Mouse (Mus musculus) c-Kit-positive CD71-negative TER-119-negative erythroid progenitor cells, embryonic 14.5 days (primary cell): ENCODE data around the gene Cask.

ENCODE experiments used
- DNase-seq: peaks from one replicate; pipeline ENCODE4 v3.0.0-alpha.2; 2013; ENCODE audit warnings: low read depth

Cask gene

DNA sequence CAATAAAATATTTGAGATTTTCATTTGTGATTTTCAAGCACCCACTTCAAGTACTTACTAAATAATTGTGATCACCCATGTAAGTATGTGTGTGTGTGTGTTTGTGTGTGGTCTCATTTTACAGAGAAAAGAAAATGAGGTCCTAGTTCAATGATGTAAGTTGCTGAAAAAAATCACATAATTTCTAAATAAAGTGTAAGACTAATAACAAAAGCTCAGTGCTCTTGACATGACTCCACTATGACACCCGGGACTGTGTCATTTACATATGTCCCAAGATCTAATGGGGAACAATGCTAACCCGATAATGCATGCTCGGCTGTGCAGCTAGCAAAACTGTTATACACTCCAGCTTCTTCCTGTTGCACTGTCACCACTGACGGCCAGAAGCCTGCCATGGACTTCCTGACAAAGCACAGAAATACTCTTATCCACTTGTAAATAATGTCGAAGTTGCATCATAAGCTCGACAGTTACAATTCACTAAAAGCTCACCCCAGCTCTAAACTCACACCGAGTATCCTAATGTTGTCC is 130.8 kb downstream of the Cask start:
- no peak for DNase-seq

DNA sequence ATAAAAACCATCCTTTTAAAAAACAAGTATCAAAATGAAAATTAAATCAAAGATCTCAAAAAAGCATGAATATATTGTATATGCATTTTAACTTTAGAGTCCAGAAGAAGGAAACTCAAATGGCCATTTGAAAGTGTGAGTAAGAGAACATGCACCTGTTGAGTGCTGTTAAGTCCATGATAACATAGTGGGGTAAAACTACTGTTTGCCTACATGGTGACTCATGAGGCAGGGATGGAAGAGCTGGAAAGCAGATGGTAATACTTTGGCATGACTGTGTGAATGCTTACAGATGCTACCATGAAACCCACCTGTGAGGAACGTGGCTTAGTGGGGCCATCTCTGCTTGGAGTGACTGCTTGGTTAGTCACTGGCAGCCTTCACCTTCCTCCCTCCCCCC is 132.9 kb downstream of the Cask start:
- no peak for DNase-seq

DNA sequence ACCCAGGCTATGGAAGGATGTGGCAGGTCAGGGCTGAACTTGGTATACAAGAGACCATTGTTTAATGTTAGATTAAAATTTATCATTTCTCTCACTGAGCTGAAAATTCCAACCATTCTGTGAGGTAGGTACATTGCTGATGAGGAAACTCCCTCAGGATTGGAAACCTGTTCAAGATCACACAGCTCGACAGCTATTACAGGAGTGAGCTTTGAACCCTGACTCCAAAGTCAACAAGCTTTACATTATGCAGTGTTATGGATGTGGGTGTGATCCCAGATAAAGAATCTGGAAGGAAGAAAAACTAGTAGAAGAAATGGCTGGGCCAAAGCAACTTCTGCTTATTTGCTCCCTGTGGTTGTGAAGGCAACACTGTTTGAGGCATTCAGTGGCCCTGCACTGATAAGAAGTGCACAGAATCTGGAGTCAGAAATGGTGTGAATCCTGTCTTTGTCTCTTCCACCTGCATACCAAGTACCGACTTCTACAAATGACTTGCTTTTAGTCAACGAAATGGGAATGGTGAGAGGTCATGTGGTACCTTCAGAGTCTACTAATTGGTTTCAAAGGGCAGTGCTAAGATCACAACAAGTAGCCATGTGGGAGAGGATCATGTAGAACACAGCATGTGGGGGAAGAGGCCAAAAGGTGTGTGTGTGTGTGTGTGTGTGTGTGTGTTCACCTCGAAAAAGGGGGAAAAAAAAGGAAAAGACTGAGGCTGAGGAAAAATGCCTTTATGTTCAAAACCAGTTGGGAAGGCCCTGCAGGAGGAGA is 134.2 kb downstream of the Cask start:
- no peak for DNase-seq

DNA sequence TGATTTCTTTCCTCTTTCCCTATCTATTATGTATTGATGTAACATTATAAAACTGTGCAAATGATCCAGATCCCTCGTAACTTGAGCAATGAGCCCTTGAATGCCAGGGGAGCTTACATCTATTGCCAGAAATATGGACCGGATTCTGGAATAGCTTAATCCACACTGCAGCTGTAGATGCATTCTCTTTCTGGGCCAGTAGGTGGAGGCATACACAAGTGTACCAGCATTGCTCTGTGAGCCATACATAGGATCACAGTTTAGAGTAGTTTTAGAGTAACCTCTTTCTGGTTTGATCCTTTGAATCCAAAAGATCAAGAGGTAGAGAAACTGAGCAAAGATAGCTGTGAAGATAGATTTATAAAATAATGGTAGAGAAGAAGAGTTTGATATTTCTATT is 141.0 kb downstream of the Cask start:
- DNase-seq, result no peak

DNA sequence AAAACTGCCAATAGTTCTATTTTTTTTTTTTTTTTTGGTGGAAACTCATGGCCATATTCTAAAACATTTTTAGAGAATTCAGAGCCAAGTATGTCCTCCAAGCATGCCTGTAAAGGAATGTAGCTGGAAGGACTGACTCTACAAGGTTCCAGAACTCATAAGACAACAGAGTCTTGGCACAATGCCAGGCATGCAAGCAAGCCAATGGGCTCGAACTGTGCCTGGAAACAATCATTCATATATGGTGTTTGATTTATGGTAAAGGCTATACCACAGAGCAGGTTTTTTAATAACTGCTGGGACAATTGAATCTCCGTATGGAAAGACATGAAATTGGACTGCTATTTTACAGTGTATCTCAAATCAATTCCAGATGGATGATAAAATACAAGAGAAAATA is 146.1 kb downstream of the Cask start:
- DNase-seq, result no peak

DNA sequence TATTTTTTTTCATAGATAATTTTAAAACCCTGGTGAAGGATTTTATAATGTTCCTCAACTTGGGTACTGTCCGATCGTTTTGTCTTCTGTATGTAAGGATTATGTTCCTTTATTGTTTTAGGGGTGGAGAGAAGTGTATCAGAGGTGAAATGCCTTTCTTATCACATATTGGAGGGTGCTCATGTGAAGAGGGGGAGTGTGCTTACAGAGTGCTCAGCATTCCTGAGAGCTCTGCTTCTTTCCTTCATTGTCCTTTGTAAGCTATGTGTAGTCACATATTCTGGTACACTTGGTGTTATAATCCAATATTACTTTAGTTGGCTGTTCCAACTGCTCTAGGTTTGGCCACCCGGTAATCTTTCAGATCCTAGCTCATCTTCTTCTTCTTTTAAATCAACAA is 150.5 kb downstream of the Cask start:
- DNase-seq, result no peak

DNA sequence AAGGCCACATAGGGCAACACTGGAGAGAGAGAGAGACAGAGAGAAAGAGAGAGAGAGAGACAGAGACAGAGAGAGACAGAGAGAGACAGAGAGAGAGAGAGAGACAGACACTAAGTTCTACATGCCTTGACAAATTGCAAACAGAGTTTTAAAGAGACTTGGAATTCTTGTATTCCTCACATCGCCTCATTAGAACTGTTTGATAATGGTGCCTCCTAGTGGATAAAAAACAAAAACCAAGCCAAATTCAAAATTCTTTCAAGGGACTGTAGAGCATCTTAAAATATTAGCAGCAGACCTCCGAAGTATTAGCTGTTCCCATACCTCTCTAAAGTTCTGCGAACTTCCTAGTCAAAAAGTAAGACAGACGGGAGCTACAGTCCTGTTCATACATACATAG is 159.3 kb downstream of the Cask start:
- peak; percentile 6 for DNase-seq

DNA sequence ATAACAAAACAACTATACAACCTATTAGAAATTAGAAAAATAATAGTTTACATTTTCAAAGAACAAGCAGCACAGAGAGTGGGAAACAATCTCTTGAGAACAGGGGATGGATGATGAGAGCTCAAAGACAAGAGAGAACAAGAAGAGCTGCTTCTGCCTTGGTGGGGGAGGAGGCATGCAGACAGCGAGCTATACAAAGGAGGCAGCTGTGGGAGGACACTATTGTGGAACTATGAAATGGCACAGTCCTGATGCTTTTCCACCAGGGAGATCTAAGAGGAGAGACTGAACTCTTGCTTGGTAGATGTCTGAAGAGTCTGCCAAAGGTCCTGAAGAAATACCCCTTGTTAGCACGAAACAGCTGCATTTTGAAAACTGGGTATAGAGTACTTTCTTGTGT is 162.8 kb downstream of the Cask start:
- DNase-seq, result no peak

DNA sequence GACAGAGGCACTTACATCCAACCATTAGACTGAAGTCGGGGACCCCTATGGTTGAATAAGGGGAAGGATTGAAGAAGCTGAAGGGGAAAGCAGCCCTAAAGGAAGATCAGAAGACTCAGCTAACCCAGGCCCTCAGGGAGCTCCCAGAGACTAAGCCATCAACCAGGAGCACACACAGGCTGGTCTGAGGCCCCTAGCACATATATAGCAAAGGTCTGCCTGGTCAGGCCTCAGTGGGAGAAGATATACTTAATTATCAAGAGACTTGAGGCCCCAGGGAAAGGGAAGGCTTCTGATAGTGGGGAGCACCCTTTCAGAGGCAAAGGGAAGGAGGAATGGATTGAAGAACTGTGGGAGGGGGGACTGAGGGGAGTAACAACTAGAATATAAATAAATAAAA is 164.6 kb downstream of the Cask start:
- DNase-seq, result no peak

DNA sequence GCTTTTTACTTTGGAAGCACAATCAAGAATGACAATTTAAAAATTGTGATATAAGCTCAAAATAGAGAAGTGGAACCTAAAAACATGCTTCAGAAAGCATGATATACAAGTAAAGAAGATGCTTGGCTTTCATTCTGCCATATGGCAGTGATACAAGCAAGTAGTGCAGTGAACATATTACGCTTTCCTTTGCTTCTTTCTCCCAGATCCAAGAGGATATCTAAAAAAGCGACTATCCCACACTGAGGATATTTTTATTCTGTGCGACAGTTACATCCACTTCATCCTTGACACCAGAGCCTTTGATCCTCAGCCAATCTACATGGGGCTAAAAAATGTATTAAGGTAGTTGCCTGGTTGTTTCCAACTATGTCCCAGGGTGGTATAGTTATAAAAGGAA is 169.4 kb downstream of the Cask start:
- no peak for DNase-seq

DNA sequence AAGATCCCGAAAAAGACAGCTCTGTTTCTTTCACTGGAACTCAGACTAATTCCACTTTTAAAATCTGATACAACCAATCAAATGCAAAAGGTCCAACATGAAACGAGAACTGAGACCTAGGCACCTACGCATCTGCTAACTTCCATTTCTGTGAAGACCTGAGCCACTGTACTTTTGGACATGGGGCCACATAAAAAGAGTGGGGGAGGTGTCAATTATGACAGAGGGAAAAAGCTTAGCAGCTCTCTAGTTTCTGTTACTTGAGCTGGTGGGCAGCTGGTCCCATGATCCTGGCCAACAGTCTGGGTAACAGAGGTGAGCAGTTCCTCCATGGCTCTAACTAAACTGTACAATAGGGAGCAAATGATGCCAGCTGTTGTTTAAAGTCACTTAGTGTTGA is 178.2 kb downstream of the Cask start:
- DNase-seq, result no peak

DNA sequence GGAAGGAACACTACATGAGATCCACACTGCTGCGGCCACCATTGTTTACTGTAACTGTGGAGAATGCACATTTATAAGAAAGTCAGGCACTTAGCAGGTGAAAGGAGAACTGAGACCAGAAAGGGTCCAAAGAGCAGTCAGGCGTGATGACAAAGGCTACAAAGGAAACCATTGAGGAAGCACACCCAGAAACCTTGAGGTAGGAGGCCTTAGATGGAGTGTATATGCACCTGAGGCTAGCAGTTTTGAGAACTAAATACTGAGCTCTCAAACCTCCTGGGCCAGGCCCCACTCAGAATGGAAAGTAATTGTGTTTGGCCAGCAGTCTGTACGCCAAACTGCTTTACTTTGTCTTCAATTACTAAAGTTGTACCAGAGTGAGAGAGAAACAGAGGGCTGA is 180.8 kb downstream of the Cask start:
- DNase-seq, result no peak

DNA sequence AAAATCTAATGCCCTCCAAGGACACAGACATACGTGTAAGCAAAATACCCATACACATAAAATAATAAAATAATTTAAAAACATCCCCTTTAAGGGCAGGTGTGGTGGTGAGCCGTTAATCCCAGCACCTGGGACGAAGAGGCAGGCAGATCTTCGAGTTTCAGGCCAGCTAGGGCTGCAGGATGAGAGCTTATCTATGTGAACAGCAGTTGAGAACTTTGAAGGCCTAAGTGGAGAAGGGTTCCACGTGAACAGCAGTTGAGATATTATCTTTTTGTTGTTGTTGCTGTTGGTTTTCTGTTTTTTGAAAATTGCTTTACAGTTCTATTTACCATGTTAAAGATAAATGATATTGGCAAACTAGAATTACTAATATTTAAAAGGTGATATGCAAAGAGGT is 182.3 kb downstream of the Cask start:
- no peak for DNase-seq

DNA sequence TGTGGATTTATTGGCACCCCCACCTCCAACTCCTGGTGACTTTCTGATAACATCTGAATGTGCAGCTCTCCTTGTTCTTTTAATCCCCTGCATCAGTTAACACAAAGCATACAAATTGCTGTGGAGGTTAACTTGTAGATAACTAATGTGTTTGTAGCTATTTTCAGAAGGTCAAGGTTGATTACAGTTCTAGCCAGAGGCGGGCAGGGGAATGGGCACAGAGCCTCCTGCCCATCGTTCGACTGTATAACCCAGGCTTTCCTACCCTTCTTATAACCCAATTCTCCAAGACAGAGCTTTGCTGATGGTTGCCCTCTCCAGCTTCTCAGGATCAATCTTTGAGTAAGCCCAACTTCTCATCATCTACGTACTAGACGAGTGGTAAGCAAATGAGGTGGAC is 190.1 kb downstream of the Cask start, which contains the start of gene Gpr82:
Gene Gpr82, plus strand, starts transcription at position 301 of the 400 bp plus-strand sequence.
- no peak for DNase-seq

DNA sequence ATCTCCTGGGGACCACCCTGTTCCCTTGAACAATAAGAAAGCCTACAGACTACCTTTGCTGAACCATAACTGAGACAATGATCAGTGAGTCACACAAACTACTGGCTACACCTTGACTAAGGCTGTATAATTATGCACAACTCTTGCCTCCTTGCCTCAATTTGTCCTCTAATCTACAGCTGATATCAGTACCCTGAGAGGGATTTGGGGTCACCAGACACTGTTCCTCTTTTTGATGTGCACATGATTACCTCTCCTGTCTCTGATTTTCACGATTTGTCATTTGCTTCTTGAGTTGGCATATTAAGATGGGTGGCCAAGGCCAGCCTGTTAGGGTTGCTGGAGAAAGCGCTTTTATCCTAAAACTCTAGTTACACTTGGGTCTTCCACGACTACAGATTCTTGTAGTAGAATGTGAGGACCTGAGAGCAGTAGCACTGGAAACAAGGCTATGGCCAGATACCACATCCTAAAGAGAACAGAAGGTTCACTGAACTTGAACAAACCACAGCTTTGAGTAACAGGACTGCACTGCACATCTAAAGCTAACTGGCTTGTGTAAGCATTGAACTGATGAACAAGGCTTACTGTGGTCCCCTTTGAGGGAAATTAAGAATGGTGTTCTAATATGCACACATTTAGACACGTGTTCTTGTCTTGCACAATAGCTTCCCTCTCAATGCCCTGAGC is 191.8 kb downstream of the Cask start:
- DNase-seq, result no peak

DNA sequence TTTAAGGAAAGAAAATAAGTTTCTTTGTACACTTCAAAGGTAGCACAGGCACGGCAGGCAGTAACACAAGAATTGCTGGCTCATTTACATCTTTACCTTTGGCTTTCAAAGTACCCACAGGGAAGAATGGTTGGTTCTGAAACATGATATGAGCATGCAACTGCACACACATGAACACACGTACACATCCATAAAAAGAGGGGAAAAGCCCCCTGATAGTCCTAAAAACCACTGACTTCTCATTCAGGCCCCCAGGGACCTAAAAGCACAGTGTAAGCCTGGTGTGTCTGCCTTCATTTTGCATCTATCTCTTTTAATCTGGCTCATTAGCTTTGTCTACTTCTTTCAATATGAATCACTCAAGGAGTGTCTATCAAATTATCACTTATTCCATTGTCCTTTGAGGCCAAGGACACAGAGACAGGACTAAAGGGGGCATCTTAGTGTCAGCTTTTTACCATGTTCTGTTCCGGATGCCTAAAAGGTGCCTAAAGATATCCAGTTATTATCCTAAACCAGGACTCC is 192.5 kb downstream of the Cask start:
- no peak for DNase-seq

DNA sequence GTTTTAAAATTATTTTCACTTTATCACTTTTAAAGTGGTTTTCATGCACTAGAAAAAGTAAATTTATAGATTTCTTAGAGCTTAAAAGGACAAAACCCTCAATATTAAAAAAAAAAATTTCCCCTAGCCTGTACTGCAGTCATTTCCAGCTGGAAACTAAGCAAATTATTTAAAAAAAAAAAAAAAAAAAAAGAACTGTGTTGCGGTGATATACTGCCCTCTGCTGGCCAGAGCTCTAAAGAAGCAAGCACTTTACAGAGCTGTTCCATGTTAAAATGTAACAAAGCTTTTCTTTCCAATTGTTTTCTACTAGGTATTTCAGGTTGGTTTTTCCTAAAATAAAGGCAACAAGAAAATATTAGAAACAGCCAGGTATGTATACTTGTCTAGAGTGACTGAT is 194.4 kb downstream of the Cask start:
- DNase-seq, result peak; percentile 40

DNA sequence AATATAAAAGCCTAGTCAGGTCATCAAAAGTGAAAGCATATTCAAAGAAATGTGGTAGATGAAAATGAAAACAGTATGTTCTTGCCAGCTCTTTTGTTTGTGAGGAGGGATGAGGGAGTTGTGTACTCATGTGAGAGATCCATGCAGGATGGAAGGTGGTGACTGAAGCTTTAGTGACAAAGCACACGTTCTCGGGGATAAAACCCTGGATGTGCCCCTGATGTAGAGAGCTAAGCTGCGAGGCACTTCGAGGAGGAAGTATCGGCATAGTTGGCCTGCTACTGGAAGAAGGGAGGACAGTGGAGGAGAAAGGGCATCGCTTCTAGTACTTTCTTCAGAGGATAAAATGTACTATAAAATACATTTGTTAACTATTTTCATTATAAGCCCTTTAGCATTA is 195.3 kb downstream of the Cask start:
- no peak for DNase-seq

DNA sequence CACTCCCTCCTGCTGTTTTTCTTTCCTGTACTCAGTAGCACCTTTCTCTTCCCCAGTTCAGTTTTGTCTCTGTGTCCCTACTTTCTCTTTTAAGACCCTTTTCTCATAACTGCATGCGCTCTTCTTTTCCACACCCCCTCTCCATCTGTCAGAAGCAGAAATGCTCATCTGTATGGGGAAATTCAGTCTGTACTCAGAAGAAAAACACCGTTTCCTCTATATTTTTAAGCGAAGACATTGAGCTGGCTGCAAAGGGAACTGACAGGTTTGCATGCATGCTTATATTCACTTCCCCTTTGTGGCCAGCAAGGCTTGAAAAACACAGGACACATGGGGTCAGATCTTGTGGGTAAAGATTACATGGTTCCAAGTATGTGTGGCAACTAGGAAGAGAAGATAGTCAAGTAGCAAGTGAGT is 196.2 kb downstream of the Cask start:
- DNase-seq, result no peak

DNA sequence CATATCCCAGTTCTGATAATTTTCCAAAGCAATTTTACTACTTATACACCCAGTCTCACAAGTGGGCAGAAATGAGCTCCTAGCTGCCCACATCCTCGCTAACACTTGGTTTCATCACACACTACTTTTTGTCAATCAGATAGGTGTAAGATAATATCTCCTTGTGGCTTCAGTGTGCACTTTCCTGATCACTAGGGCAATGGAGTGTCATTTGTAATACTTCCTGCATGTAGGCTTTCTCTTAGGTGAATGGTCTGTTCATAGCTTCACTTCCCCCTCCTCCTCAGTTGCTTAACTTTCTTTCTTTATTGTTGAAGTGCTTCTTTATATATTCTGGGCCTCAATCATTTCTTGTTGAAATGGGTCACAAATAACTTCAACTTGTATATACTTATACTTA is 198.9 kb downstream of the Cask start:
- DNase-seq, result no peak

DNA sequence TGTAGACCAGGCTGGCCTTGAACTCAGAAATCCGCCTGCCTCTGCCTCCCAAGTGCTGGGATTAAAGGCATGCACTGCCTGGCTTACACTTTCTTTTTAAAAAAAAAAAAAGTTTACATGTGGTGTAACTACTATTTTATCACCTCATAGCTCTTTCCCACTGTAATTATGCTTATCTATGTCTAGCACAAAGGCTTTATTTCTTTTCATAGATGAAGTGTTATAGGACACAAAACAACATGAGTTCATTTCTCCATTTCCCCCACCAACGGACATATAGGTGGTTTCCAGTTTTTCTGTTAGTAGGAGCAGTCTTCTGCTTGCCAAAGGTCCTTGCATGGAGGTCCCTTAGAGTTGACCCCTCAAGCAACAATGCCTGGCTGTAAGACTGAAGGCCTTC is 199.3 kb downstream of the Cask start:
- no peak for DNase-seq

DNA sequence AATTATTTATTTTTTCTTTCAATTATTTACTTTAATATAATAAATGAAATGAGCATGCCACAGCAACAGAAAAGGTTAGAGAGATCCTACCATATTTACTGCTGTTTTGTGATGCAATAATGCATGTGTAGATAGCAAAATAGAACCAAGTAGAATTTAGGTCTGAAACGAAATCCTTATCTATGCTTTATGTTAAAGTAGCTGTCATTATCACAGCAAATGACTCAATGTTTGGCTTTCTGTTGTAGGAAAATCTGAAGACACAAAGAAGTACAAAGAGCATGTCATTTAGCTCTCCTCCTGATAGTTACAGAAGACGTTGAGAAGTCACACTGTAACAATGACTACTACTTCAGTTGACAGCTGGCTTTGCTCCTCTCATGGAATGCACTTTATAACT is 212.3 kb downstream of the Cask start:
- no peak for DNase-seq

DNA sequence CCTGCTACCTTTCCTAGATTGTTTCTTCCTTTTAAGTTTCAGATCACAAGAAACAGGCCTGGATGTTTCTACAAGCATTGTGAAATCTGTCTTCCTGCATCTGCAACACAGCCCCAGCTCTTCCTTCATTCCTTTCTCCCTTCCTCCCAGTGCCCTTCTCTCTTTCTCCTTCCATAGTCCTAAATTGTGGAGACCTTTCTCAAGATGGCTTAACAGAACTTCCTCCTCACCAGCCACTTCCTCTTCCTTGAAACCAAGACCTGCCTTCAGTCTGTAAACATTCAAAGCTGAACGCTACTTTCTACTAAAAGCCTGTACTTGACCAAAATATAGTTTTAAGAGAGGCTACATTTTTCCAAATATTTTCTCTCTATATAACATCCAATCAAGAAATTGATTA is 214.8 kb downstream of the Cask start:
- DNase-seq, result no peak
